Mouse (Mus musculus) 416B (cell line): ENCODE results near the gene Fsd2.
A peak's percentile ranks its signal among the peaks of the same experiment; 100 is the strongest.

ENCODE experiments used
- DNase-seq: peaks from one replicate; pipeline ENCODE4 v3.0.0; 2011; ENCODE audit warnings: low read depth

Gene Fsd2

GRCm38 (mm10) chr7:81541924-81542524 is 24.7 kb downstream of the Fsd2 start:
- DNase-seq: no peak

- no peak for DNase-seq
These were observed 25.7 kb downstream of the Fsd2 start for GRCm38 (mm10) chr7:81540999-81541398.

- DNase-seq: no peak
These were observed 27.2 kb downstream of the Fsd2 start for GRCm38 (mm10) chr7:81539565-81539964.

- peak; percentile 39 for DNase-seq
These were observed 28.6 kb downstream of the Fsd2 start for GRCm38 (mm10) chr7:81538070-81538675.

GRCm38 (mm10) chr7:81536478-81536877 is 30.3 kb downstream of the Fsd2 start:
- DNase-seq: no peak

- DNase-seq: no peak
These were observed 35.3 kb downstream of the Fsd2 start for GRCm38 (mm10) chr7:81531462-81531861.

GRCm38 (mm10) chr7:81528918-81529317 is 37.8 kb downstream of the Fsd2 start:
- DNase-seq: no peak

- DNase-seq: no peak
These were observed 43.1 kb downstream of the Fsd2 start for GRCm38 (mm10) chr7:81523663-81524017.

- peak; percentile 93 for DNase-seq
These were observed 43.6 kb downstream of the Fsd2 start for GRCm38 (mm10) chr7:81523008-81523662.

GRCm38 (mm10) chr7:81516154-81517030 is 50.4 kb downstream of the Fsd2 start:
- DNase-seq: no peak

GRCm38 (mm10) chr7:81514906-81515590 is 51.7 kb downstream of the Fsd2 start:
- DNase-seq: no peak

- DNase-seq: no peak
These were observed 65.7 kb downstream of the Fsd2 start for GRCm38 (mm10) chr7:81501050-81501449.

- no peak for DNase-seq
These were observed 68.6 kb downstream of the Fsd2 start, which contains the start of gene BC048679 for GRCm38 (mm10) chr7:81498181-81498580. BC048679 (minus strand) TSS chr7:81498281.

GRCm38 (mm10) chr7:81497171-81497570 is 69.6 kb downstream of the Fsd2 start:
- DNase-seq: no peak

- no peak for DNase-seq
These were observed 73.3 kb downstream of the Fsd2 start, which contains the start of gene Ap3b2 for GRCm38 (mm10) chr7:81493331-81494021. Ap3b2 (minus strand) TSS chr7:81493925.

- no peak for DNase-seq
These were observed 74.1 kb downstream of the Fsd2 start for GRCm38 (mm10) chr7:81492628-81493027.

GRCm38 (mm10) chr7:81489649-81490048 is 77.1 kb downstream of the Fsd2 start:
- DNase-seq: peak; percentile 27
